Mouse (Mus musculus): ENCODE data around the gene Psmd1.

DNA sequence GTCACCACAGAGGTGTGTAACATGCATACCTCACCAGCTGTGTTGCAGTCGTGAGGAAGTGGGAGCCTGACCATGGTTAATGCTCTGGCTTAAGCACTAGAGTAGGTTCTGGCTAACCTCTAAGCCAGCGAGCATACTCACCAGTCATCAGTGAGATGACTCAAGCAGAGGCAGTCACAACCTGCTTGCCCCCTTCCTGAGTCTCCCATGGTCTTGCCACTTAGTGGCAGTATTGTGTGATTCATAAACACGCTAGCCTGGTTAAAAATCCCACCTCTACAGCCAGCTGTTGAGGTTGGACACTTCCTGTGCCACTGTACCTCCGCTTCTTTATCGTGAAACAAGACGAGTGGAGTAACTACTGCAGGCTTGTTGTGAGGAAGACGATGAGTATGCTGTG is 122.6 kb downstream of the Psmd1 start:
- TF ChIP-seq CTCF (IDR thresholded peaks at IDR 0.05; ENCODE audit: control insufficient read depth, insufficient read depth, insufficient read length) (no peak), USF1 (IDR thresholded peaks at IDR 0.05; ENCODE audit: low read depth) (no peak)

All from C2C12 (cell line).